Mouse (Mus musculus) adrenal gland (tissue): ENCODE data around the gene Mrto4.

Experiments
- intact Hi-C: fragments of 180-260 bp; cut with DNase I; formaldehyde crosslinking; loops from one replicate; pipeline ENCODE4 v1.15.1; 2025
- long read RNA-seq, 2 experiments: library from polyadenylated mRNA; unstranded; transcript quantifications; one replicate each; pipeline ENCODE4 v2.0.0; 2020; ENCODE audit warnings: borderline replicate concordance in 1 of 2; ENCODE audit not compliant: insufficient replicate concordance in 1 of 2

Mrto4 gene
- long read RNA-seq, experiment 1, transcript Mrto4-202 (8 exons, 1,221 nt): major isoform, 60 of 61 reads
- long read RNA-seq, experiment 1, partial matches to known transcripts: 0 of 61 reads
- long read RNA-seq, experiment 1, other reads (novel, unspliced or antisense): 1 of 61 reads
- long read RNA-seq, experiment 2, transcript Mrto4-202 (8 exons, 1,221 nt): major isoform, 66 of 72 reads
- long read RNA-seq, experiment 2, partial matches to known transcripts: 2 of 72 reads
- long read RNA-seq, experiment 2, other reads (novel, unspliced or antisense): 4 of 72 reads

DNA sequence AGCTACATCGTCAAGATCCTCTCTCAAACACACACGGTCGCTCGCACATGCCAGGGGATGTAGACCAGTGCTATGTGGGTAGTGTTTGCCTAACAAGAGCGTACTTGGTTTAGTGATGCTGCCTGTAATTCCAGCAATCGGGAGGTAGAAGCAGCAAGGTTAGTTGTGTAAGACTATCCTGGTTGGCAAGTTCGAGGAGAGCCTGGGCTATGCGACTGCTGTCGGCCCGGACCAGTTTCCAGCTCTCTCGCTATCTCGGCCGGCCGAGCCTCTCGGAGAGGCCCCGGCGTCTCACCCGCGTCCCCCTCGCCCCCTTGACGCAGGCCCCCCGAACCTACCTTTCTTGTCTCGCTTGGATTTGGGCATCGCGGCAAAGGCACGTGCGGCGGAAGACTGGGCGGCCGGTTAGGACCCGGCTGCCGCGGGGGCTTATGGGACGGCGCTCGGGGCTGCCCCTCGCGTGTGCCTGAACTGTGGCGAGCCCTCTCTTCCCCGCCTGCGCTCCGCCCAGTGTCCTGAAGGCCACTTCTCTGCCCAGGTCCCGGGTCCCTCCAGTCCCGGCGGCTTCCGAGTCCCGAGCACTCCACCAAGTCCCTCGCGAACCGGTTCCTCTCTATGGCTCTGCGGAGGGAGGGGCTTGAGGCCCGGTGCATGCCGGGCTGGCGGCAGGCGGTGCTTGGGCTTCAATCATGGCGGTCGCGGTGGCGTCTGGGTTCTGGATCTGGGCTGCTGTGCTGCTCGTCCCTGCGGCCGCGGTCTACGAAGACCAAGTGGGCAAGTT lies at the start of gene Mrto4, which contains the start of the genes Emc1 and Ubr4:
Mrto4 (minus strand) TSS at position 646 of the 781 bp plus-strand sequence.
Emc1 (plus strand) TSS at position 657 of the 781 bp plus-strand sequence.
Ubr4 (plus strand) TSS at position 679 of the 781 bp plus-strand sequence.
- intact Hi-C loops: no loop called here

- intact Hi-C loops: no loop called here
Observed at GRCm38 (mm10) chr4:139400487-139400886, 48.1 kb upstream of the Mrto4 start.

DNA sequence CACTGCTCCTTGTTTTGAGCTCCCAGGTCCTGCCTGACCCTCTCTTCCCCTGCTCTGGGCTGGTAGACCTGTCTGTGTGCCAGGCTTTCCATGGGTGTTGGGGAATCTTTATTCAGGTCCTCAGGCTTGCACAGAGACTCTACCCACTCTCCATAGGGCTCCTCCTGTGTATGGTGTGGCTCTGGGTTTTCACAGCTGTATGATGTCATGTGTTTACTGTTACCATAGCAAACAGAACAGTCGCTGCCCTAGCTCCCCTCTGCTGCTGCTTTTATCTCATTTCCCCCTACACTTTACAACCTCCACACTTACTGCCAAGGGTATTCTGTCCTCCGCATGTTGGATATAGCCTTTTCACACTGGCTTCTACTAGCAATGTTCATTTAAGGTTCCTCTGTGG lies 43.1 kb upstream of the Mrto4 start:
- intact Hi-C loops: no loop called here

- intact Hi-C loops: loop anchor here (10.0 kb wide), 1 partner anchor 225 kb away; no protein-coding TSS in a partner anchor
Observed at GRCm38 (mm10) chr4:139389557-139389956, 37.2 kb upstream of the Mrto4 start.

DNA sequence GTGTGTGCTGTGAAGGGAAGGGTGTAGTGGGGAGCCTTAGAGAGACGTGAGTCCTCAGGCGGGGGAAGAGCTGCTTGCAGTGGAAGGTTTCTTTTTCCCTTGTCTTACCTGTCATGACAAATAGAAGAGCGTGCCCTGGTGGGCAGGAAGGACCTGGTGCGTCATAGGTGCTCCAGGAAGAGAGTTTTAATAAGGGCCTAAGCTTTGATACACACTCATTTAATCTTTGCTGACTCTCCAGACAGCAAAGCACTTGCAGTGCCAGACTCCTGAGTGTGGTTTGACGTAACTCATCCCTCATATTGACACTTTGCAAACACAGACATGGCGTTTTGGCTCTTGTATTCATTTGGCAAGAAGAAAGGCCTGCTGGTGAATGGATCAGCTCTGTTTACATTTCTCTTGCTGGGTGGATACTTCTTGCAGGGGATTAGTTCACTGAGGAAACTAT lies 34.5 kb upstream of the Mrto4 start:
- intact Hi-C loops: loop anchor here (10.0 kb wide), 1 partner anchor 228 kb away; no protein-coding TSS in a partner anchor

GRCm38 (mm10) chr4:139385841-139386240 lies 33.5 kb upstream of the Mrto4 start:
- intact Hi-C loops: loop anchor here (10.0 kb wide), 1 partner anchor 229 kb away; no protein-coding TSS in a partner anchor

- intact Hi-C loops: loop anchor here (10.0 kb wide), 1 partner anchor 233 kb away; no protein-coding TSS in a partner anchor
Observed at GRCm38 (mm10) chr4:139382231-139382630, 29.9 kb upstream of the Mrto4 start.

- intact Hi-C loops: loop anchor here (10.0 kb wide), 1 partner anchor 233 kb away; no protein-coding TSS in a partner anchor
Observed at GRCm38 (mm10) chr4:139381452-139381845, 29.1 kb upstream of the Mrto4 start.

GRCm38 (mm10) chr4:139380775-139381451 lies 28.5 kb upstream of the Mrto4 start:
- intact Hi-C loops: loop anchor here (10.0 kb wide), 1 partner anchor 234 kb away; no protein-coding TSS in a partner anchor

- intact Hi-C loops: loop anchor here (10.0 kb wide), 1 partner anchor 235 kb away; no protein-coding TSS in a partner anchor
Observed at GRCm38 (mm10) chr4:139380207-139380748, 27.9 kb upstream of the Mrto4 start.

- intact Hi-C loops: loop anchor here (10.0 kb wide), 1 partner anchor 235 kb away; no protein-coding TSS in a partner anchor
Observed at GRCm38 (mm10) chr4:139379719-139380118, 27.3 kb upstream of the Mrto4 start.

DNA sequence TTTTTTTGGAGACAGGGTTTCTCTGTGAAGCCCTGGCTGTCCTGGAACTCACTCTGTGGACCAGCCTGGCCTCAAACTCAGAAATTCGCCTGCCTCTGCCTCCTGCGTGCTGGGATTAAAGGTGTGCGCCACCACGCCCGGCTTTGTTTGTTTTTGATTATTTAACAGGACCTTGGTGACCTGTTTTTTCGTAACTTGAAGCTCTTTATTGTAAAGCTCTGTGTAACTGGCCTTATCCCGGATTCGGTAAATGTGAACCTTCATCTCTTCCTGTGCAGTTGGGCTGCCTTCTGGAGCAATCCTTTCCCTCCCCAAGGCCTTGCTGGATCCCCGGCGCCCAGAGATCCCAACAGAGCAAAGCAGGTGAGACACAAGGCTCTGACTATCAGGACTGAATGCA lies 21.2 kb upstream of the Mrto4 start:
- intact Hi-C loops: no loop called here

DNA sequence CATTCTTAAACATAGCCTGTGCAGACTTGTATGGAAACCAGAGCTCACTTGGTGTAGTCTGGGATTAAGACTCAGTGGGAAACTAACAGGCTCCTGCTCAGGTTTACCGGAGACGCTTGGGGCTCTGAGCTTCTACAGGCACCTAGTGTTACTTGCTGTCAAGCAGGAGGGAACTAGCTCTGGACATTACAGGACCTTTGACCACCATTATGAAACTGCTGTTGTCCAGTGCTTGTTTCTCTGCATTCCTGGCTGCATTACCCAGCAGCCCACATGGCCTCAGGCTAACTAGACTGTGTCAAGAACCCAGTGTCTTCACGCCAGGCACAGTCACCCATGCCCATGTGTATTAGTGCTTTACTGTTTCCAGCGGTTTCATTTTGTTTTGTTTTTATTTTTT lies 20.8 kb upstream of the Mrto4 start:
- intact Hi-C loops: no loop called here

- intact Hi-C loops: no loop called here
Observed at GRCm38 (mm10) chr4:139368038-139368437, 15.7 kb upstream of the Mrto4 start.

DNA sequence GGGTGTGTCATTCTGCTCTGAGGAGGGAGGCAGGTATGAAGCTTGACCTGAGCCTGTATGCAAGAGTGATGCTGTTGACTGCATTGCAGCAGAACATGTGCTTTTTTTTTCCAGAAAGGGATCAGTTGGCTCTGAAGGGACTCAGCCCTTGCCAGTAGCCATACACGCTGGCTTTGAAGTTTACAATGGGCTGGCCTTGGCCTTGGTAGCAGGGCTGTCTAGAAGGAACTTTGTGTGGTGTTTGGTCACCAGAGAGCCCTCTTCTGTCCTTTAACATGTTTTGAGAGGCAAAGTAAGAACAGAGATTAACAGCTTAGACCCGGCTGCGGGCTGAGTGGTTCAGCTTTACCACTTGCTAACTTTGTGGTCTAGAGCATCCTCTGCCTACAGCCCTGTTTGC lies 15.0 kb upstream of the Mrto4 start:
- intact Hi-C loops: no loop called here

DNA sequence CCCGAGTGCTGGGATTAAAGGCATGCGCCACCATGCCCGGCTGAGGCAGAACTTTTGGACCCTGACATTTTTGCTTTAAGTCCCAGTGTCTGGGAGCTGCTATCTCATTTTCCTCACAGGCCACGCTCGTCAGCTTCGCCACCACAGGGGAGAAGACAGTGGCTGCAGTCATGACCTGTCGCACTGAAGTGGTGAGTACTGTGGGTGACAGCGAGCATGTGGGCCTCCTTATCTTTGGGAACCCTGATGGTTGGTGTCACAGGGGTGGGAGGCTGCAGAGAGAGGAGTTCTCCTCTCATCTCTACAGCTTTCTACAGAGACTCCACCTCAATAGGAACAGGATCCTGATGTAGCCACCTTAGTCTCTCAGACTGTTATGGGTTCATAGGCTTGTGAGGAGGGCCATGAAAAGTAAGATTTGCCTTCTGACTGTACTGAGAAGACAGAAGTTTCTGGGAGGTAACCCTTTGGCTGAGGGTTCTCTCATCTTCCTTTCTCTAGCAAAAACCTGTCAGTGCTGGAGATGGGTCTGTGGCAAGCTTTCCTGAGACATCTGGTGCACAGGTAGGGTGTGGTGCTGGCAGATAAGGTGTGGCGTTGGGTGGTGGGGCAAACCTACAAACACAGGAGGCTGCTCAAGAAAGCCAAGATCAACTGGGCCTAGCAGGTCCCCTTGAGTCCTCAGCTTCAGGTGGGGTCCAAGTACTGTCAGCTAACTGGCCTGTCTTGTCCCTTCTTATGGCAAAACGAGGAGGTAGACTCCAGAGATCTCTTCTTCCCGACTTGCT lies 8.6 kb upstream of the Mrto4 start:
- intact Hi-C loops: no loop called here

DNA sequence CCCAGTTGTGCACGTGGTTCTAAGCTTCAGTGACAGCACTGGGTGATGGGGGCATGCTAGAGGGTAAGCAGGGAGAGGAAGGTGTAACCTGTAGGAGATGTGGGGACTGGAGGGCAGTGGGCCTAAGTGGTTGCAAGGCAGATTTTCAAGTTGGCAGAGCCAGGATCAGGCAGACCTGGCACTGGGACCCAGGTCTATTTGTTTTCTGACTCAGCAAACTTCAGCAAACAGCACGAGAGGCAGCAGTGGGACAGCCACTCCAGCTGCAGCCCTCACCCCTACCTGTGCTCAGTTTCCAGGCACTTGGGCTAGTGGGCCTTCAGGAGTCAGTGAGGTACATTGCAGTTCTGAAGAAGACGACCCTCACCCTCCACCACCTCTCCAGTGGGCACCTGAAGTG lies 4.8 kb upstream of the Mrto4 start:
- intact Hi-C loops: no loop called here

GRCm38 (mm10) chr4:139352832-139353231 lies 456 bp upstream of the Mrto4 start:
- intact Hi-C loops: no loop called here

- intact Hi-C loops: no loop called here
Observed at GRCm38 (mm10) chr4:139345416-139346019, 6.9 kb downstream of the Mrto4 start.

DNA sequence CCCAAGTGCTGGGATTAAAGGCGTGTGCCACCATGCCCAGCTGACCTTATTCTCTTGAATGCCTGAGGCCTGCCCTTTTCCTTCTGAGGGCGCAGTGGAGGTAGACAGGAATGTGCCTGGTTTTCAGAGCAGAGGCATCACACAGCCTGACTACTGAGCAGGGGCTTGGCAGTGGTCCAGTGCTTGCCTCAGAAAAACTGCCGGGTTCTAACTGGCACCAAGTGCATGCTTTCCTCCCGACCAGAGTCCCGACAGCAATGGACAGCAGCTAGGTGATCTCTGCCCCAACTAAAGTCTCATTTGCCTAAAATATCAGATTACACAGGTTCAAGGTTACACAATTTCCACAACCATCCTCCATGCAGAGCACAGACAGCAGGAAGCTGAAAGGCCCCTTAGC lies 8.7 kb downstream of the Mrto4 start:
- intact Hi-C loops: no loop called here
